Mouse (Mus musculus) MEL-GATA-1-ER (cell line): ENCODE data around the gene Coq10a.

Experiments
- DNase-seq: peaks from one replicate; pipeline ENCODE4 v3.0.0-alpha.2; 2012; ENCODE audit warnings: low read depth; ENCODE audit errors: extremely low read depth

The Coq10a gene

DNA sequence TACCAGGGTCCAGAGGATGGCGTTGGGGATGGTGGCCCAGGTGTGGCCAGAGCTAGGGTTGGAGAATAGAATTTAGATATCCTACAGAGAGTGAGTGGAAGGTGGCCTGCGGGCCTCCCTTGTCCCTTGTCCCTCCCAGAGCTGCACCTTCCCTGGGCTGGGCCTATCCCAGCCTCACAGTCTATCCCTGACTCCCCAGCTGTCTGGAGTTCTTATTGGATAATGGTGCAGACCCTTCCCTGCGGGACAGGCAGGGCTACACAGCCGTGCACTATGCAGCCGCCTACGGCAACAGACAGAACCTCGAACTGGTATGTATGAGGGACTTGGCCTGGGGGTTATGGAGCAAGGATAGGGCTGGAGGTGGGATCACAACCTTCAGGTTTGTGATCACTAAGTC, 17.1 kb upstream of the Coq10a start:
- DNase-seq, result no peak

DNA sequence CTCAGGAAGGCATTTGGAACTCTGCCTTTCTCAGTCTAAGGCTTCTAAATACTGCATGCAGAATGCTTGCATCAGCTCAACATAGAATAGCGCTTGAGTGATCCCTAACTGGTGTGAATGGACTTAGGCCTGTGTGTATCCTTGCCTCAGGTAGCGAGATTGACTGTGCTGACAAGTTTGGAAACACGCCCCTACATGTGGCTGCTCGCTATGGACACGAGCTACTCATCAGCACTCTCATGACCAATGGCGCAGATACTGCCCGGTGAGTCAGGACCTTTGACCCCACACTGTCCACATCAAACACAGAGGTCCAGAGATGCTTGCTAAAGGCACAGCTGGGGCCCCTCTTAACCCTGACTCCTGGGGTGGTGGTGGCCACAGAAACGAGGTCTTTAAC, 13.7 kb upstream of the Coq10a start:
- no peak for DNase-seq

DNA sequence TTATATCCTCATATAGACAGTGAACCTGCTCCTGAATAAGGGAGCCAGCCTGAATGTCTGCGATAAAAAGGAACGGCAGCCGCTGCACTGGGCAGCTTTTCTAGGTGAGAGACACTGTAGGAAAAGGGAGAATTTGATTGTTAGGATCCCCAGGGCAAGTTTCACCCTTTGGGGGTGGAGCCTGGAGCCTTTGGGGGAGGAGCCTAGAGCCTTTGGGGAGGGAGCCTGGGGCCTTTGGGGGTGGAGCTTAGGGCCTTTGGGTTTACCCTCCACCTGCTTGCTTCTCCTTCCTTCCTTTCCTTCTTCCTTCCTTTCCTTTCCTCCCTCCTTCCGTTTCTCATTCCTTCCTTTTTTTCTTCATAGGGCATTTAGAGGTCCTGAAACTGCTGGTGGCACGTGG, 11.8 kb upstream of the Coq10a start:
- DNase-seq, result no peak

DNA sequence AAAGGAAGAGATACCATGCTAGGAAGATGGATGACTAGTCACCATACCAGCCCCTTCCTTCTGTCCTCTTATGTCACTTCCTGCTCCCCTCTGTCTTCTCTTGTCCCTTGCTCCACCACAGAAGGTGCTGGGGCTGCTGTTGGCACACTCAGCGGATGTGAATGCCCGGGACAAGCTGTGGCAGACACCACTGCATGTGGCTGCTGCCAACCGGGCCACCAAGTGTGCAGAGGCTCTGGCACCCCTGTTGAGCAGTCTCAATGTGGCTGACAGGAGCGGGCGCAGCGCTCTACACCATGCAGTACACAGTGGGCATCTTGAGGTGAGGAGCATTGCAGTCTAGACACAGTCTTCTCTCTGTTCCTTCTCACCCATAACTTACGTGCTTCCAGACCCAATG, 10.5 kb upstream of the Coq10a start:
- no peak for DNase-seq

DNA sequence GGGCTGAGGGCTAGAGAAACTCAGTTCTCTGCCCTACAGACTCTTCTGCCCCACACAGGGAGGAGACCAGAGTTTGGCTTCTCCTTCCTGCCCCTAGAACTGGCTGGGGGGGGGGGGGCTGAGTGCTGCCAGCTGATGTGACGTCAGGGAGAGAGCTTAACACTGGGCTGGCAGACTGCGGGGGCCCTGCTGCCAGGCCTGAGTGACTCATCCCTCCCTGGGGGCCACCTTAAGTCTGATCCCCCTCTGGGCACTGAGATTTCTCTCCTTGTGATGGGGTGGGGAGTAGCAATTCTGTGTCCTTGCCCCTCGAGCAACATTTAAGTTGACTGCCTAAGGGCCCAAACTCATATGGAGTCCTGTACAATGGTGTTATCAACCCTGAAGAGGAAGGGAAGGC, 9.7 kb upstream of the Coq10a start:
- DNase-seq, result no peak

DNA sequence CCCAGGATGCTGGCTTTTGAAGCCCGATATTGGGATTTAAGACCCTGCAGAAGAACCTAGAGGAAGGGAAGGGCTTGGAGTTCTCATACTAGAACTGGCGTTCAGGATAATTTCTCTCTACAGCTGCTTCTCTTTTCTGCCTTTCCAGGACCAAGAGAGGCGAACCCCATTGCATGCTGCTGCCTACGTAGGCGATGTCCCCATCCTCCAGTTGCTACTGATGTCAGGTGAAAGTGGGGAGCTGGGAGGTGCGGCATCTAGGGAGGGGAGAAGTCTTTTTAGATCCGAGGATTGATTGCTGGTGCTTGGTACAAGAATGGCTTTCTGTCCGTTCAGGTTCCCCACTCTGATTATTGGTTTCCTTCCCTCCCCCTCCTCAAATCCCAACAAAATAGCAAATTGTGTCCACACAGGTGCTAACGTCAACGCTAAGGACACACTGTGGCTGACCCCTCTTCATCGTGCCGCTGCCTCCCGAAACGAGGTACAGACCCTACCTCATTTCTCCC, 9.2 kb upstream of the Coq10a start:
- DNase-seq, result no peak

DNA sequence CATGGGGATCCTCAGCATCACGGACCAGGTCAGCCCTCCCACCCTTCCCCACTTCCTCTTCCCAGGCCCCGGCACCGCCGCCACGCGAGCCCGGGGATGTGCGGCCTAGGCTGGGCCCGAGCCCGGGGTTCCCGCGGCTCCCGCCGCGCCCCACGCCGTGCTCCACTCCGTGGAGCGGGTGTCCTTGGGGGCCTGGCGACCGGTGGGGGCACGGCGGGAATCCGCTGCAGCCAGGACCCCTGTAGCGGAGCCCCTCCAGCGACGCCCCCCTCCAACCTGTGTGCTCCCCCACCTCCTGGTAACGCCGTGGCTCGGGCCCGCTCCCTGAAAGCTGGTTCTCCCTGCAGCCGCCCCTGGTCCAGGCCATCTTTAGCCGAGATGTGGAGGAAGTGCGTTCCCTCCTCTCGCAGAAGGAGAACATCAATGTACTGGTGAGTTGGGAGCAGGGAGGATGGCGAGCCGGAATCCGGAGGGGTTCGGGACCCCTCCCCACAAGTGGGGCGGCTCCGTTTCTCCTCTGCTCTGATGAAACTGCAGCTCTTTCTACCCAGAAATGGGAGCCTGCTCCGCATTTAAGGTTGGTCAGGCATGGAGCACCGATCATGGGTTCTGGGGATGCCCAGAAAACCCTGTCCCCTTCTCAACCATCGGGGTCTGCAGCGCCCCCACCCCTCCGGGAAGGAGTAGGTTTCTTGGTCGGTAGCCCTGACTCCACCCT, 8.6 kb upstream of the Coq10a start:
- no peak for DNase-seq

DNA sequence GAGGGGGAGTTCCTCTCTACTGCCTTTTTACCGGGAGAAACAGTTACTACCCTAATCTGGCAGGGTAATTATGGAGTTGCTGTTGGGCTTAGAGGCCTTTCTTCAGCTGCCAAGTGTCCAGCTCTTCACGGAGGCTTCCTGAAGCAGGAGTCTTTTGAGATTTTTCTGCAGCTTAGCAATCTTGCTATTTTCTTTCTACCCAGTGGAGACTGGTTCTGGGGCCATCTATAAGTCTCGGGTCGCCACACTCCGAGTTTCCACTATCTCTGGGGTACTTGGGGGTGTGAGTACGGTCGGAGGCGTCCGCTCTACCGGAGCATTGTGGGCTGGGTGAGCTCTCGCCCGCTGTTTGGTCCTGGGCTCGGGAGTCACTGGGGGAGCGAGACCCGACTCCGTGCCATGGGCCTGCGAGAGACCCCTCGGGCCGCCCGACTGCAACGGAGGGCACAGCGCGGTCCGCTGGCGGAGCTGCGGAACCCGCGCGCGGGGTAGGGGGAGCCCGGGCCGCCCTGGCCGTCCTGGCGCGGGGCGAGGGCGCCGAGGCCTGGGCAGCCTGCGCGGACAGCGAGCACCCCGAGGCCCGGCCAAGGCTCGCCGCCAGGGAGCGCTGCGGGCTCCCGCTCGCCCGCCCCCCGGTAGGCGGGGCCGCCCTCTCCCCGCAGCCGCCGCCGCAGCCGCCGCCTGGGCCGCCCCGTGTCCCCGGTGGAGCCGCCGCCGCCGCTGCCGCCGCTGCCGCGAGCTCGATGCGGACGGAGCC, 7.8 kb upstream of the Coq10a start, which contains the start of gene Ankrd52:
TSS of gene Ankrd52 (plus strand) at position 661 of the 757 bp plus-strand sequence.
- peak; percentile 47 for DNase-seq

DNA sequence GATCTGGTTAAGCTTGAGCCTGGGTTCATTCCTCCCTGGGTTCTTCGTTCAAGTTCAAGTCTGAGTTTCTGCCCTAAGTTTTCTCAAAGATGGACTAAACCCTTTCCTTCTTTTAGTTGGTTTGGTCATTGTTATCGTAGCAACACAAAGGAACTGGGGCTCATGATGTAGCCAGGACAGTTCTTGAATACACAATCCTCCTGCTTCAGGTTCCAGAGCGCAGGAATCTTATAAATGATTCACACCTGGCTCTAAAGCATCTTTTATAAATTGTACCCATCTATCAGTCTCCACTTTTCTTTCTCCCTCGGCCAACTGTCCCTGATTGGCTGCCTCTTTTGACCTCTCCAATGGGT, 7.3 kb upstream of the Coq10a start:
- DNase-seq, result no peak

DNA sequence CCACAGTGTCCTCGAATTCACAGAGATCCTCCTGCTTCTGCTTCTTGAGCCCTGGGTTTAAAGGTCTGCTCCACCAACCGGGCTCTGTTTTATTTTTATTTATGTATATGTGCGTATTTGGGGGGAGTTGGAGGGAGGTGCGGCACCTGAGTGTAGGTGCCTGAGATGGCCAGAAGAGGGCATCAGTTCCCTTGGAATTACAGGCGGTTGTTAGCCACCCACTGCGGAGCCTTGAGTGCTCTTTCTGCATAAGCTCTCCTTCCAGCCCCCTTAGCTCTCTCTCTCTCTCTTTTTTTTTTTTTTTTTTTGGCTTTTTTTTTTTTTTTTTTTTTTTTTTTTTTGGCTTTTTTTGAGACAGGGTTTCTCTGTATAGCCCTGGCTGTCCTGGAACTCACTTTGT, 5.6 kb upstream of the Coq10a start:
- DNase-seq, result peak; percentile 75

DNA sequence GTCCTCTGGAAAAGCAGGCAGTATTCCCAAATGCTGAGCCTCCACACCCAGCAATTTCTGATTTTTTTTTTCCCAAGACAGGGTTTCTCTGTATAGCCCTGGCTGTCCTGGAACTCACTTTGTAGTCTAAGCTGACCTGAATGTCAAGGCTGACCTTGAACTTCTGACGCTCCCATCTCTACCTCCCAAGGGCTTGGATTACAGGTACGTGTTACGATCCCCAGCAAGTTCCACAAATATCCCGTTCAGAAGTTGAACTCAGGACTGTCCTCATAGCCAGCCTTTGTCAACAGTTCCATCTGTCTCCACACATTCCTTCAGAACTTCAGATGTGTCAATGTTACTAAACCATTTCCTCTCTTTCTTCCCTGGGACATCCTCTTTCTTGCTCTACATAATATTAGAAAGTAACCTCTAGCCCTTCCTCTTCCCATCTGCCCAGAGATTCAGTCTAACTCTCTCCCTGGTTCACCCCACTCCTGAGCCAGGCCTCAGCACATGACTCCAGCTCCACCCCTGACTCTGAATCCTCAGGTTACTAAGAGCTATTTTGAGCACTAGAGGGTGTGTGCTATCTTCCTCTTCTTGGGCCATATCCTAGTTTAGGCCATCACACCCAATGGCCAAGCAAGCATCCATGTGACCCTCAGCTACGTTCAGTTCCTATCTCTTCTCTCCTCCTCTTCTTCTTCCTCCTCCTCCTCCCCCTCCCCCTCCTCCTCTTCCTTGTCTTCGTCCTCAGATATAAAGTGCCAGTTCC, 4.4 kb upstream of the Coq10a start:
- peak; percentile 86 for DNase-seq

DNA sequence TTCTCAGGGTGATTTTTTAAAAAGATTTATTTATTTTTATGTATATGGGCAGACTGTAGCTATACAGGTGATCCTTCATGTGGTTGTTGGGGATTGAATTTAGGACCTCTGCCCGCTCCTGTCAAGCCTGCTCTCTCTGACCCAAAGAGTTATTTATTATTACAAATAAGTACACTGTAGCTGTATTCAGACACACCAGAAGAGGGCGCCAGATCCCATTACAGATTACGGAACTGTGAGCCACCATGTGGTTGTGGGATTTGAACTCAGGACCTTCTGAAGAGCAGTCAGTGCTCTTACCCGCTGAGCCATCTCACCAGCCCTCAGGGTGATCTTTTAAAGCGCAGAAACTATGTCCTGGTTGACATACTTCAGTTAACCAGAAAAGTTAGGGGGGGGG, 3.3 kb upstream of the Coq10a start:
- no peak for DNase-seq

DNA sequence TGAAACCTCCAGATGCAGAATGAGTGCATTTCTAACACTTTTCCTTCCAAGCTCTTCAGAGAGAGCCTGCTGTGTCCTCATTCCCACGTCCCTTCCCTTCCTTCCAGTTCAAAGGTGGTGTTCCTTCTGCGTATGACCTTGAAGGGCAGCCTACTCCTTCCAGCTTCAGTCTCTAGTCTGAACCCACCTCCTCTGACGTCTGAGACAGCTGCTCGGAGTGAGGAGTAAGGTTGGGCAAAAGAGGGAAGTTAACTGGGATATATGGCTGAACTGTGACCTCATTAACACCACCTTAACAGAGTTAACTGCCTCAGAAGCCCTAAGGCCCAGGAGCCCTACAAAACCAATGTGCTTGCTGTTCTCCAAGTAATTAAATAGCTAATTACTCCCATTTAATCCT, 1.8 kb upstream of the Coq10a start:
- DNase-seq, result no peak

DNA sequence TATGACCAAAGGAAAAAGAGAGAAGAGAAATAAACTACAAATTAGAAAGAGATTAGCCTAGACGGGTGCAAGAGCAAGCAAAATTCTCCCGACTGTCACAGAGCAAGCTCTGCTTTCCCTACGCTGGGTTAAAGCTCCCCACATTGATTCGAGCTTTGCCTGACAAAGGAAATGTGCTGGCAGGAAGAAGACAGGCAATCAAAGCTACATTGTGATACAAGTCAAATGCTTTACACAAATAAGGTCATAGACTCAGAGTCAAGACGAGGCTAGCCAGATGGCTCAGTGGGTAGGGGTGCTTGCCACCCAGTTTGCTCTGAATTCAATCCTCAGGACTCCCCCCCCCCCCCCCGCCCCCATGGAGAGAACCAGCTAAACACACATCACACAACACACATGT, 1.2 kb upstream of the Coq10a start:
- DNase-seq, result no peak

DNA sequence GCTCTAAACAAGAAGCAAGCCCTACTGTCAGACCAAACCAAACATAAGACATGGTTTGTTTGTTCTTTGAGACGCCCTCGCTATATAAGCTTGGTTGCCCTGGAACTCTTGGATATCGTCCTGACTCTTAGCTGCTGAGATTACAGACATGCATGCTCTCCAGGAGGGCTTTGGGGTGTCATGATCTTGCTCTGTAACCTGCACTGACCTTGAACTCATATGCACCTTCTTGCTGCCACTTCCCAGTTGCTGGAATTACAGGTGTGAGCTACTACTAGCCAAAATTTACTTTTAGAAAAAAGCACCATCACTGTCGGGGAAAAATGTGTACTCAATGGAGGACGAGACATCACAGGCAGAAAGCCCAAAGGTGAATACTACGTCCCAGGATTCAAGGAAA, 802 bp upstream of the Coq10a start:
- DNase-seq, result no peak

DNA sequence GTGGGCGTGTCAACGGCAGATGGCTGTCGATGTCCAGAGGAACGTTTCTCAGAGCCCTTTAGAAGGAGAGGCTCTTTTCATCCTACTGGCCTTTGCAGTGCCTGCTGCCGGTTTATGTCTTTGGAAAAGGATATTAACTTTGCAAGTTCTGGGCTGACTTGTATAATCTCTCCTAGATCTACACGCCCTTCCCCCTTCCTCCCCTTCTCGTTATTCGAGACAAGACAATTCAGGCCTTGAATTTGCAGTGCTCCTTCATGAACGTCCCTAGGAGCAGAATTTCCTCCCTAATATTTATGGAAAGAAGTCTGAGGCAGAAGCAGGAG, 384 bp upstream of the Coq10a start:
- DNase-seq, result no peak

DNA sequence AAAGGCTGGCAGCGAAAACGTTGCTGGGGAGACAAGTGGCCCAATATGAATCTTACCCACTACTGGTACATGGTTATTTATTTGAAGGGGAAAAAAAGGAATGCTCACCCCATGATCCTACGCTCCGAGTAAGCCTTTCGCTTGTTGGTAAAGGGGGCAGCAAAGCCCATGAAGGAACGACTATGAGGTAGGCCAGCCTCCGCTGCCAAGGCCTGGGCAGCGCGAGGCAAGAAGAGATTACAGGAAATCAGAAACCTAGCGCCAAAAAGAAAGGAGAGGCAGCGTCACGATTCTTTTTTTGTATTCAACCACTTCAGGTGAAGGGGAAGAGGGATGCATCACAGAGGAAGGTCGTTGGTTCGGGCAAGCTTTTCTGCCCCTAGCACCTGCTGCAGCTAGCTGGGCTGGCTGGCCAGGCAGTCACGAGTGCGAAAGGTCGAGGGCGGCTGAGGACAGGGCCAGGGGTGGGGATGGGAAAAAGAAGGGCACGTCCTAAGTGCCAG, 847 bp downstream of the Coq10a start:
- DNase-seq, result no peak

DNA sequence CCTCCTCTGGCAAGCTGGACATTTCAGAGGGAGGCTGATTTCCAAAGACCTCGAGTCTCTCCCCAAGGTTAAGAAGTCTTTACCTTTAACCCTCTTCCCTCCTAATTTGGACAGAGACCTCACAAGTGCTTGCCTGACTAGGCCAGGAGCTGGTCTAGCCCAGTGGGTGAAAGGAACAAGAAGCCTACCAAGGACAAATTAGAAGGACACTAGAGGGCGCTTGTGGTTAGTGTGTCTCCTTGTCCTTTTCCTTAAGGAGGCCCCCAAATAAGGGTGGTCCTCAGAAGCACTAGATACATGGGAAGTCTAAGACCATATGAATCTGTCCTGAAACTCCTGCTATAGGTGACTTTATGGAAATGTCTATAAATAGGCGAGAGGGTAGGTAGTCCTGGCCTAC, 6.2 kb downstream of the Coq10a start:
- DNase-seq, result no peak

DNA sequence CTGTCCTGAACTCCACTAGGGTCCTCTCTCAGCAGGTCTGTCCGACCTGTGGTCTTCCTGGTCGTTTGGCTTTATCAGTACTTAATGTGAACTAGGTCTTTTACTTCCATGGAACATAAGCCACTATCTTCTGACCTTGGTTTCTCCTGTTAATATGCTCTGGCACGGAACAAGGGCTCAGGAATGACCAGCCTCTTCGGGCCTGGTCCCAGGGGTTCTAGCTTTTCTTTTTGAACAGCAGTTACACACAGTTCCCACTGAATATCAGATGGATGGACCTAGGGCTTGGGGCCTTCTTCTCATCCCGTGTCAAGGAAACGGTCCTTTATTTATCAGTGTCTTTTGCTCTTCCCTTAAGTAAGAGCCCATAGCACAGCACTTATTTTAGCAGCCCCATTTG, 7.0 kb downstream of the Coq10a start:
- no peak for DNase-seq

DNA sequence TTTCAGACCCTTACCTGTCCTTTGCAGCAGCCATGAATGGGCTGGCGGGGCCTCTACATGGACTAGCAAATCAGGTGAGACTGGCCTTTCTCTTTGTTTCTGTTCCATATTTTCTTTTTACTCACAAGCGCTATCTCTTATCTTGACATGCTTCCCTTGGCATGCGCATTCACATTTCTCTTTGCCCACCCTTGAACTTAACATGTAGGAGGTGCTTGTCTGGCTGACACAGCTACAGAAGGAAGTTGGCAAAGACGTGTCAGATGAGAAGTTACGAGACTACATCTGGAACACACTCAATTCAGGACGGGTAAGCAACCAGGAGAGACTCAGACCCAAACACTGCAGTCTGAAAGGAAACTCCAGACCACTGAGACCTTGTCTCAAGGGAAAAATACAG, 9.6 kb downstream of the Coq10a start:
- DNase-seq, result no peak

DNA sequence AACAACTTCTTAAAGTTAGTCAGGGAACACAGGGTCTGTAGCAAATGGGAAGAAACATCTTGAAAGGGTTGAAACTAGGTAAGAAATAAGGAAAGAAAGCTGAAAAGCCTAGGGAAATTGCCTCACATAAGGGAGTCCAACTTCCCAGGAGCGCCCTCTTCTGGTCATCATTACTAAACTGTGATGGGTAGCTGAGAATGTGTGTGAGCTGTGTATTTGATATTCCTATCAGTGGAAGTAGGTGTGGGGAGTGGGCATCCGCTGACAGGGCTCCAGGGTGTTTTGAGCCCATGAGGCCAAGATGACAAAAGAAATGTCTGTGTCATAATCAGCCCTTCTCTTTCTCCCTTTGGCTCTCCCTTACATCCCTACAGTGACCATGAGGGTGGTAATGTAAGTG, 10.0 kb downstream of the Coq10a start:
- DNase-seq, result no peak

DNA sequence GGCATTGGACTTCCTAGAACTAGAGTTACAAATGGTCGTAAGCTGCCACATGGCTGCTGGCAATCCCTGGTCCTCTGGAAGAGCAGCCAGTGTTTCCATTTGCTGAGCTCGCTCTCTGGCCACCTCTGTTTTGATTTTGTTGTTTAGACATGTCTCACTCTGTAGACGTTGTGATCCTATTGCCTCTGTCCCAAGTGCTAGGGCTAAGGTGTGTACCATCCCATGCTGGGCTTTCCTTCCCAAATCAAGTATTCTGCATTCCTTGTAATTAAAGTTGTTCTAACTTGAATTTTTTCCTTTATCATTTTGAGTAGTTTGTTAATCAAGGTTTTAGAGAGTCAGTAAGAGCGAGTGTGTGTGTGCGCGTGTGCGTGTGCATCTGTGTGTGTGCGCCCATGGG, 21.3 kb downstream of the Coq10a start:
- DNase-seq, result no peak
